ENCODE assay signal across 18 mouse cellular contexts in genomic region chr9:26601979-26602378, GRCm38 (mm10).
A peak's percentile ranks its signal among the peaks of the same experiment; 100 is the strongest.
DNase-seq lines count a peak whose midpoint lies in the region; ATAC-seq lines count a peak whose summit lies in the region.
"Had no signal": no experiment of that assay in that cellular context is flagged by ENCODE, and none has a peak within 500 bp of the region (broad histone marks: within the 10 kb centered on the region; RNA-seq: fewer than 3 reads in every experiment).

No protein-coding gene starts in this region.

- peak; percentile 7 for DNase-seq in cerebellum, adult 9-10 months
- DNase-seq in cerebellum, postnatal 4 days (ENCODE audit: low spot score in 2 of 2), result no peak
- no peak for DNase-seq in frontal cortex, postnatal 10 days (ENCODE audit: low spot score in 2 of 2)
- peak; percentile 65 for DNase-seq in brain, adult 2 months (ENCODE audit: low read depth, low spot score)
- no peak for DNase-seq in thymus, postnatal 36 days
- DNase-seq: adrenal gland, adult 2 months; adrenal gland, adult 8-10 months; adrenal gland, postnatal 10 days; adrenal gland, postnatal 14 days; adrenal gland, postnatal 25 days; adrenal gland, postnatal 36 days; B cell, adult 2 months; cerebellum, adult 11 months; cerebellum, adult 11-12 months had no signal

- ATAC-seq in frontal cortex, adult (ENCODE audit: low TSS enrichment), result peak; percentile 76
- ATAC-seq: activated CD4-positive, CD25-positive, alpha-beta regulatory T cell, adult 4 months; CD4-positive, CD25-positive, alpha-beta regulatory T cell, adult 4 months; Patski had no signal

Comparison
In these comparisons a context has a peak if more than half of its experiments do, and no peak if none do; other contexts are left out.
1. DNase-seq: peak in cerebellum, adult 9-10 months (single experiment) and brain, adult 2 months (single experiment); none in cerebellum, postnatal 4 days (0 of 2), frontal cortex, postnatal 10 days (0 of 2) and thymus, postnatal 36 days (0 of 2).